Mouse (Mus musculus) C2C12 (cell line): Measurements from ENCODE around the gene Hmgcll1.

Experiments used
- CTCF ChIP-seq: IDR thresholded peaks from one replicate; pipeline ENCODE4 v1.5.1; 2011; ENCODE audit not compliant: control insufficient read depth, insufficient read depth, insufficient read length
- MAX ChIP-seq: IDR thresholded peaks from one replicate; pipeline ENCODE4 v1.6.1; 2011; ENCODE audit warnings: mild to moderate bottlenecking, control low read depth
- MYOG ChIP-seq: IDR thresholded peaks from one replicate; pipeline ENCODE4 v1.6.1; 2011; ENCODE audit not compliant: control insufficient read depth, insufficient read length; ENCODE audit errors: extremely low read depth

GRCm38 (mm10) chr9:76014631-76015531 lies at the start of gene Hmgcll1:
- no peak for TF ChIP-seq CTCF
- TF ChIP-seq MAX, result no peak
- no peak for TF ChIP-seq MYOG
